Mouse (Mus musculus): ENCODE data around the gene Phf13.

- TF ChIP-seq GATA1 (IDR thresholded peaks at IDR 0.05; ENCODE audit: low read length) (no peak), TAL1 (IDR thresholded peaks at IDR 0.05; ENCODE audit: low read length) (no peak)
These were observed 13.0 kb downstream of the Phf13 start for GRCm38 (mm10) chr4:151983043-151983442.

All from erythroblast, embryonic 14.5 days (primary cell).